Mouse (Mus musculus) liver, postnatal 0 days (tissue): ENCODE data around the gene Pde1c.

Experiments
- CTCF ChIP-seq: sonication (generic); IDR thresholded peaks from 2 replicates; pipeline ENCODE4 v1.5.1; 2016; ENCODE audit warnings: antibody characterized with exemption, low read depth
- EP300 ChIP-seq: IDR thresholded peaks from 2 replicates; pipeline ENCODE4 v1.6.1; 2016; ENCODE audit warnings: antibody characterized with exemption, low read depth, mild to moderate bottlenecking

DNA sequence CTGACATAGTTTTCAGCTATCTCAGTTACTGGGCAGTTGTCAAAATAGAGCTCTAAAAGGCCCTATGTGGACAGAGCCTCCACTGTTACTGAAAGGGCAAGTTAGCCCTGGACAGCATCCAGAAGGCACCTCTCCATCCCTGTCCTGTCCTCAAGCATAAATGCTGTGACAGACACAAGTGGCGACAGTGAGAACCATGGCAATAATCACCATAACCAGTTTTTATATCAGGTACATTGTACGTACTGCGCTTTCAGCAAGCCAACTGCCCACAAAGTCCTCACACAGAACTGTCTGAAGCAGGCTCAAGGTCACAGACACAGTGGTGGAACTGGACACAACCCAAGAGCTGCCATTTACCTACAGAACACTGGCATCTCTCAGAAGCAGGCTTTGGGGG lies 195.2 kb downstream of the Pde1c start:
- TF ChIP-seq CTCF (no peak), EP300 (no peak)
